In the genomic region with DNA sequence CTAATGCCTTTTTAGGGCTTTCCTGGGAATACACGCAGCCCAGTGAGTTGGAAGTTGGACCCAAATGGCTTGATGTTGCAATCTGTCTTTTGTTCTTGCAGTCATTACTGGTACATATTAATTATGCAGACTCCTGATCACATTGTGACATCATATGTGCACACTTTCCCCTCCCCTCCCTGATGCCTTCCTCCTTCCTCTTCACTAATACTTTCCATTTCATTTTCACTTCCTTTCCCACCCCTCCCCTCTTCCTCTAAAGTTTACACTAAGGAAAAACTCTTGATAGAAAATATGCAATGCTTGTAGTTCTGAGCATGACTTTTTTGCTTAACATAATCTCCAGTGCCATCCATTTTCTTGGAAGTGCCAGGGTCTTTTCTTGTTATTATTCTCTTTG, we compare ENCODE assay signal across 26 mouse cellular contexts. TPM values are rescaled to one million over a fixed set of nuclear protein-coding genes. Genes with fewer than 3 reads are reported as not detected.
DNase-seq lines count a peak whose midpoint lies in the region; ATAC-seq and TF ChIP-seq lines count a peak whose summit lies in the region.
"Had no signal": no experiment of that assay in that cellular context is flagged by ENCODE, and none has a peak within 500 bp of the region (broad histone marks: within the 10 kb centered on the region; RNA-seq: fewer than 3 reads in every experiment).

No protein-coding gene starts in this region.

- no peak overlapping the region for H3K9ac ChIP-seq in lung, postnatal 0 days (replicated peaks; ENCODE audit: low read depth)
- no peak overlapping the region for H3K9ac ChIP-seq in hindbrain, embryonic 16.5 days (ENCODE audit: low read depth, low read length)
- H3K9ac ChIP-seq: embryonic facial prominence, embryonic 15.5 days; forebrain, embryonic 12.5 days; heart, embryonic 15.5 days; midbrain, embryonic 13.5 days had no signal

- H3K27me3 ChIP-seq in lung, postnatal 0 days (replicated peaks; ENCODE audit: insufficient read depth, low read length) = no peaks in the 10 kb centered on the region
- no peaks in the 10 kb centered on the region for H3K27me3 ChIP-seq in megakaryocyte, embryonic 14.5 days (replicated peaks)
- no peaks in the 10 kb centered on the region for H3K27me3 ChIP-seq in hindbrain, embryonic 16.5 days (replicated peaks; ENCODE audit: control insufficient read depth, insufficient read depth, low read length)
- H3K27me3 ChIP-seq: CH12.LX; embryonic facial prominence, embryonic 15.5 days; forebrain, embryonic 12.5 days; heart, embryonic 15.5 days had no signal

- H3K4me2 ChIP-seq in lung, postnatal 0 days (replicated peaks; ENCODE audit: low read depth, low read length) = no peak overlapping the region
- no peak overlapping the region for H3K4me2 ChIP-seq in hindbrain, embryonic 16.5 days (ENCODE audit: low read length)
- H3K4me2 ChIP-seq: embryonic facial prominence, embryonic 15.5 days; forebrain, embryonic 12.5 days; heart, embryonic 15.5 days; midbrain, embryonic 13.5 days had no signal

- 79% methylated on average over 1 of the region's 1 CpGs for WGBS in lung, postnatal 0 days
- 64% methylated on average over 1 of the region's 1 CpGs for WGBS in lung, adult 2 months
- 76% methylated on average over 1 of the region's 1 CpGs for WGBS in hindbrain, embryonic 16.5 days

- peak; percentile 21 for DNase-seq in lung, postnatal 0 days (ENCODE audit: low spot score)
- no peak for DNase-seq in lung, adult 2 months
- DNase-seq in layer of hippocampus, adult 2 months (ENCODE audit: low spot score in 2 of 2) = no peak
- no peak for DNase-seq in kidney, adult 8-10 months
- DNase-seq: adrenal gland, adult 8-10 months; cerebellum, adult 2 months; cerebellum, postnatal 14 days; gastrocnemius, postnatal 14 days; heart, adult 11 months; kidney, postnatal 14 days; liver; right cerebral cortex, adult 18-20 months; thymus, postnatal 25 days had no signal

- TF ChIP-seq EP300 in lung, postnatal 0 days (IDR thresholded peaks at IDR 0.05) = no peak

- TF ChIP-seq CTCF in lung, postnatal 0 days (IDR thresholded peaks at IDR 0.05) = no peak
- TF ChIP-seq CTCF in lung, adult 2 months (IDR thresholded peaks at IDR 0.05; ENCODE audit: insufficient read depth, low read length) = no peak
- TF ChIP-seq CTCF in layer of hippocampus, adult 2 months (conservative IDR thresholded peaks at IDR 0.05) = no peak

- H3K4me3 ChIP-seq in lung, postnatal 0 days (ENCODE audit: low read depth, low read length) = no peak overlapping the region
- no peak overlapping the region for H3K4me3 ChIP-seq in lung, adult 2 months (replicated peaks; ENCODE audit: extremely low read depth, low read depth, low read length)
- H3K4me3 ChIP-seq in megakaryocyte, embryonic 14.5 days (replicated peaks) = peak overlapping the region; percentile 64
- no peak overlapping the region for H3K4me3 ChIP-seq in hindbrain, embryonic 16.5 days (ENCODE audit: low read length)
- H3K4me3 ChIP-seq in layer of hippocampus, adult 2 months = no peak overlapping the region
- H3K4me3 ChIP-seq: embryonic facial prominence, embryonic 10.5 days; embryonic facial prominence, embryonic 15.5 days; forebrain, embryonic 12.5 days; heart, embryonic 10.5 days; heart, embryonic 15.5 days; midbrain, embryonic 13.5 days had no signal

- H3K9me3 ChIP-seq in lung, postnatal 0 days (ENCODE audit: low read length) = no peaks in the 10 kb centered on the region
- no peaks in the 10 kb centered on the region for H3K9me3 ChIP-seq in megakaryocyte, embryonic 14.5 days
- H3K9me3 ChIP-seq in hindbrain, embryonic 16.5 days (ENCODE audit: control insufficient read depth, low read length) = no peaks in the 10 kb centered on the region
- H3K9me3 ChIP-seq: embryonic facial prominence, embryonic 10.5 days; embryonic facial prominence, embryonic 15.5 days; forebrain, embryonic 12.5 days; heart, embryonic 10.5 days; heart, embryonic 15.5 days; midbrain, embryonic 13.5 days had no signal

- H3K4me1 ChIP-seq in lung, postnatal 0 days (ENCODE audit: insufficient read depth, low read depth, low read length) = no peaks in the 10 kb centered on the region
- H3K4me1 ChIP-seq in lung, adult 2 months (ENCODE audit: control insufficient read depth, insufficient read depth, low read length) = peaks cover 2% of the 10 kb centered on the region; the same call in 1 of the 2 replicates
- peaks cover 94% of the 10 kb centered on the region for H3K4me1 ChIP-seq in megakaryocyte, embryonic 14.5 days
- no peaks in the 10 kb centered on the region for H3K4me1 ChIP-seq in hindbrain, embryonic 16.5 days (ENCODE audit: control insufficient read depth, insufficient read depth, low read depth, low read length)
- H3K4me1 ChIP-seq: embryonic facial prominence, embryonic 15.5 days; forebrain, embryonic 12.5 days; heart, embryonic 10.5 days; heart, embryonic 15.5 days; midbrain, embryonic 13.5 days had no signal

- H3K36me3 ChIP-seq in lung, postnatal 0 days (ENCODE audit: insufficient read depth, low read length) = no peaks in the 10 kb centered on the region
- peaks cover 65% of the 10 kb centered on the region for H3K36me3 ChIP-seq in megakaryocyte, embryonic 14.5 days (replicated peaks; ENCODE audit: low read length)
- H3K36me3 ChIP-seq in hindbrain, embryonic 16.5 days (ENCODE audit: control insufficient read depth, insufficient read depth, low read length) = no peaks in the 10 kb centered on the region
- H3K36me3 ChIP-seq: embryonic facial prominence, embryonic 10.5 days; embryonic facial prominence, embryonic 15.5 days; forebrain, embryonic 12.5 days; heart, embryonic 10.5 days; heart, embryonic 15.5 days; midbrain, embryonic 13.5 days had no signal

- TF ChIP-seq POLR2A in lung, adult 2 months (IDR thresholded peaks at IDR 0.05; ENCODE audit: borderline replicate concordance, extremely low read depth, low read depth, low read length) = no peak

- no peak for ATAC-seq in lung, postnatal 0 days
- peak; percentile 28 for ATAC-seq in CD4-positive, CD25-positive, alpha-beta regulatory T cell, adult 4 months
- ATAC-seq in hindbrain, embryonic 16.5 days = no peak
- ATAC-seq: activated CD4-positive, CD25-positive, alpha-beta regulatory T cell, adult 4 months; hindbrain, postnatal 0 days; intestine, postnatal 0 days; midbrain, embryonic 13.5 days had no signal

- no peak overlapping the region for H3K27ac ChIP-seq in lung, postnatal 0 days (ENCODE audit: low read length)
- H3K27ac ChIP-seq in hindbrain, embryonic 16.5 days (ENCODE audit: low read depth, low read length) = no peak overlapping the region
- H3K27ac ChIP-seq in layer of hippocampus, adult 2 months = no peak overlapping the region
- H3K27ac ChIP-seq: embryonic facial prominence, embryonic 10.5 days; embryonic facial prominence, embryonic 15.5 days; forebrain, embryonic 12.5 days; heart, embryonic 10.5 days; heart, embryonic 15.5 days; hindbrain, postnatal 0 days; midbrain, embryonic 13.5 days had no signal

RNA-seq across cellular contexts. Expression of a gene that starts 16.4 kb away (rescaled TPM):
- 2.2 and 2.7 TPM in 2 replicates for polyA plus RNA-seq in lung, postnatal 0 days (2015; fragmentation: Nextera tagmentation; extraction: Ambion mirVana)
- 2.8 and 3.8 TPM in 2 replicates for polyA plus RNA-seq in lung, adult 2 months (2012; rRNA removed)
- polyA plus RNA-seq in CD4-positive, CD25-positive, alpha-beta regulatory T cell, adult 4 months (2017; shearing (Covaris generic)) = 100 to 1,000 TPM; 134 to 151 TPM
- 11.0 and 22.0 TPM in 2 replicates for polyA plus RNA-seq in megakaryocyte, embryonic 14.5 days (2012; ENCODE audit: insufficient read depth, low replicate concordance)
- polyA plus RNA-seq in hindbrain, embryonic 16.5 days (2015; fragmentation: Nextera tagmentation; extraction: Ambion mirVana) = 20.1 and 20.8 TPM in 2 replicates
- total RNA-seq in layer of hippocampus, adult 2 months (2021) = 1 to 10 TPM; 7.4 to 8.9 TPM
- total RNA-seq: CH12.LX had no signal
